In the genomic region with DNA sequence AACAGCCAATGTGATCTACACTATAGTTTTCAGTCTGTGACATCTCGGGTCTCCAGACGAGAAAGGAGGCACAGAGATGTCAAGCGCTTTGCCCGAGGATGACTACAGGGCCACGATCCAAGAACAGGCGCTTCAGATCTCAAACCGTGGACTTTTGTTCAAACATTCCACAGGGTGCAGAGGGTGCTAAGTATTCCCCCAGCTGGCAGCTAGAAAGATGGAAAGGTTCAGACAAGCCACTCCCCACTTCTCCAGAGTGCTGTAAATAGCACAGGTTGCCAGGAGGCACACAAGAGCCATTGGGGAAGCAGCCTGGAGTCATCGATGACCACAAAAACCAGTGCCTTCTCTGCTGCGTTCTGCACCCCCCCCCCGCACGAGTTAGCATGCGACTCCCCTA, we compare ENCODE assay signal across 9 mouse cellular contexts. TPM values are rescaled to one million over a fixed set of nuclear protein-coding genes. Genes with fewer than 3 reads are reported as not detected.
DNase-seq lines count a peak whose midpoint lies in the region; ATAC-seq and TF ChIP-seq lines count a peak whose summit lies in the region.
"Had no signal": no experiment of that assay in that cellular context is flagged by ENCODE, and none has a peak within 500 bp of the region (broad histone marks: within the 10 kb centered on the region; RNA-seq: fewer than 3 reads in every experiment).

No protein-coding gene starts in this region.

- no peak for DNase-seq in heart, postnatal 0 days (ENCODE audit: low spot score)
- DNase-seq in heart, postnatal 4 days = no peak
- no peak for DNase-seq in stomach, postnatal 0 days (ENCODE audit: low spot score)
- DNase-seq in lung, embryonic 14.5 days = peak; percentile 34
- DNase-seq in testis, postnatal 14 days (ENCODE audit: low spot score) = no peak
- no peak for DNase-seq in frontal cortex, postnatal 36 days (ENCODE audit: low spot score in 2 of 2)
- no peak for DNase-seq in spleen, adult 12 weeks (ENCODE audit: low spot score)

- peaks cover 23% of the 10 kb centered on the region for H3K4me1 ChIP-seq in heart, postnatal 0 days (ENCODE audit: control insufficient read depth, insufficient read depth)
- peaks cover 52% of the 10 kb centered on the region for H3K4me1 ChIP-seq in stomach, embryonic 14.5 days (ENCODE audit: control insufficient read depth, insufficient read depth, low read length)
- 0 out of 2 replicates have a peak, but pooled peaks cover 4% of the 10 kb centered on the region for H3K4me1 ChIP-seq in stomach, postnatal 0 days (replicated peaks; ENCODE audit: control insufficient read depth, insufficient read depth)
- H3K4me1 ChIP-seq in lung, embryonic 14.5 days (ENCODE audit: insufficient read depth) = peaks cover 16% of the 10 kb centered on the region; the same call in 1 of the 2 replicates

- ATAC-seq in heart, postnatal 0 days (ENCODE audit: insufficient read depth, low read depth) = no peak
- ATAC-seq in stomach, embryonic 14.5 days (ENCODE audit: insufficient number of reproducible peaks, insufficient read depth, low FRiP score, low read depth) = no peak
- no peak for ATAC-seq in stomach, postnatal 0 days (ENCODE audit: low FRiP score, low TSS enrichment)
- ATAC-seq in lung, embryonic 14.5 days (ENCODE audit: insufficient read depth) = no peak

- TF ChIP-seq CTCF in heart, postnatal 0 days (IDR thresholded peaks at IDR 0.05; ENCODE audit: low read depth) = no peak
- TF ChIP-seq CTCF in stomach, postnatal 0 days (IDR thresholded peaks at IDR 0.05; ENCODE audit: low read depth) = no peak
- no peak for TF ChIP-seq CTCF in lung, embryonic 14.5 days (IDR thresholded peaks at IDR 0.05; ENCODE audit: low read depth)

- H3K27ac ChIP-seq in heart, postnatal 0 days (ENCODE audit: low read depth) = no peak overlapping the region
- no peak overlapping the region for H3K27ac ChIP-seq in stomach, embryonic 14.5 days (ENCODE audit: low read length)
- H3K27ac ChIP-seq in stomach, postnatal 0 days (replicated peaks) = no peak overlapping the region
- no peak overlapping the region for H3K27ac ChIP-seq in lung, embryonic 14.5 days (ENCODE audit: low read depth)
- H3K27ac ChIP-seq: liver, embryonic 14.5 days had no signal

- no peak overlapping the region for H3K4me3 ChIP-seq in heart, postnatal 0 days (ENCODE audit: low read depth, low read length)
- H3K4me3 ChIP-seq in stomach, embryonic 14.5 days (ENCODE audit: low read depth, low read length) = no peak overlapping the region
- no peak overlapping the region for H3K4me3 ChIP-seq in stomach, postnatal 0 days (ENCODE audit: low read depth, low read length)
- H3K4me3 ChIP-seq in lung, embryonic 14.5 days (ENCODE audit: low read depth, low read length) = no peak overlapping the region

- peak overlapping the region; percentile 53 for H3K4me2 ChIP-seq in heart, postnatal 0 days (ENCODE audit: low read depth, low read length)
- H3K4me2 ChIP-seq in stomach, embryonic 14.5 days (replicated peaks; ENCODE audit: low read depth, low read length) = 0 out of 2 replicates have a peak overlapping the region, but pooled peaks have one; percentile 18
- no peak overlapping the region; the same call in 1 of the 2 replicates for H3K4me2 ChIP-seq in stomach, postnatal 0 days (replicated peaks; ENCODE audit: low read depth)
- H3K4me2 ChIP-seq in lung, embryonic 14.5 days = peak overlapping the region; percentile 3; the same call in 1 of the 2 replicates

- WGBS in heart, postnatal 0 days = 25% methylated on average over 12 of the region's 12 CpGs
- 48% methylated on average over 12 of the region's 12 CpGs for WGBS in stomach, embryonic 14.5 days
- 47% methylated on average over 12 of the region's 12 CpGs for WGBS in stomach, postnatal 0 days
- 42% methylated on average over 12 of the region's 12 CpGs for WGBS in lung, embryonic 14.5 days

- H3K9me3 ChIP-seq in heart, postnatal 0 days (replicated peaks; ENCODE audit: control insufficient read depth, low read length) = no peaks in the 10 kb centered on the region
- H3K9me3 ChIP-seq in stomach, embryonic 14.5 days (ENCODE audit: control insufficient read depth, low read depth, low read length) = no peaks in the 10 kb centered on the region
- H3K9me3 ChIP-seq in stomach, postnatal 0 days (ENCODE audit: control insufficient read depth, low read length) = no peaks in the 10 kb centered on the region
- no peaks in the 10 kb centered on the region for H3K9me3 ChIP-seq in lung, embryonic 14.5 days (ENCODE audit: low read depth, low read length)

- TF ChIP-seq EP300 in heart, postnatal 0 days (IDR thresholded peaks at IDR 0.05; ENCODE audit: low read depth) = no peak
- no peak for TF ChIP-seq EP300 in stomach, postnatal 0 days (optimal IDR thresholded peaks at IDR 0.05)

- no peak overlapping the region for H3K9ac ChIP-seq in heart, postnatal 0 days (replicated peaks; ENCODE audit: low read depth, low read length)
- H3K9ac ChIP-seq in stomach, embryonic 14.5 days (replicated peaks; ENCODE audit: low read depth, low read length) = no peak overlapping the region
- no peak overlapping the region for H3K9ac ChIP-seq in stomach, postnatal 0 days (ENCODE audit: low read length)
- no peak overlapping the region for H3K9ac ChIP-seq in lung, embryonic 14.5 days
- H3K9ac ChIP-seq: liver, embryonic 14.5 days had no signal

- H3K27me3 ChIP-seq in heart, postnatal 0 days (ENCODE audit: control insufficient read depth, insufficient read depth, low read length) = peaks cover 34% of the 10 kb centered on the region; the same call in 1 of the 2 replicates
- H3K27me3 ChIP-seq in stomach, embryonic 14.5 days (ENCODE audit: control insufficient read depth, insufficient read depth, low read length) = no peaks in the 10 kb centered on the region
- H3K27me3 ChIP-seq in stomach, postnatal 0 days (ENCODE audit: control insufficient read depth, insufficient read depth, low read length) = no peaks in the 10 kb centered on the region
- H3K27me3 ChIP-seq in lung, embryonic 14.5 days (ENCODE audit: insufficient read depth, low read length) = peaks cover 13% of the 10 kb centered on the region; the same call in 1 of the 2 replicates

- no peaks in the 10 kb centered on the region for H3K36me3 ChIP-seq in heart, postnatal 0 days (replicated peaks; ENCODE audit: control insufficient read depth, insufficient read depth, low read length)
- H3K36me3 ChIP-seq in stomach, embryonic 14.5 days (ENCODE audit: control insufficient read depth, insufficient read depth, low read length) = no peaks in the 10 kb centered on the region
- no peaks in the 10 kb centered on the region for H3K36me3 ChIP-seq in stomach, postnatal 0 days (ENCODE audit: control insufficient read depth, insufficient read depth, low read length)
- H3K36me3 ChIP-seq in lung, embryonic 14.5 days (ENCODE audit: insufficient read depth) = no peaks in the 10 kb centered on the region

RNA-seq across cellular contexts. Expression of gene Tcf20, which starts 28.5 kb away (rescaled TPM):
- total RNA-seq in heart, postnatal 0 days (2014; rRNA removed; ENCODE audit: low replicate concordance) = 36.7 and 43.6 TPM in 2 replicates
- 3.0 TPM in 2 replicates for polyA plus RNA-seq in heart, postnatal 0 days (2015; fragmentation: Nextera tagmentation; extraction: Ambion mirVana)
- 10 to 100 TPM; 71.1 to 78.7 TPM for total RNA-seq in heart, postnatal 4 days (2021)
- 15.0 and 15.5 TPM in 2 replicates for polyA plus RNA-seq in stomach, embryonic 14.5 days (2014; fragmentation: Nextera tagmentation; extraction: Ambion mirVana)
- polyA plus RNA-seq in stomach, postnatal 0 days (2015; fragmentation: Nextera tagmentation; extraction: Ambion mirVana) = 3.6 and 3.7 TPM in 2 replicates
- 9.9 and 10.9 TPM in 2 replicates for polyA plus RNA-seq in lung, embryonic 14.5 days (2014; fragmentation: Nextera tagmentation; extraction: Ambion mirVana)
